Mouse (Mus musculus) C2C12 (cell line): ENCODE measurements around the gene Coasy.

Source experiments
- CTCF ChIP-seq: IDR thresholded peaks from one replicate; pipeline ENCODE4 v1.5.1; 2011; ENCODE audit not compliant: control insufficient read depth, insufficient read depth, insufficient read length
- FOSL1 ChIP-seq: IDR thresholded peaks from one replicate; pipeline ENCODE4 v1.8.0; 2011; ENCODE audit warnings: mild to moderate bottlenecking, low read length; ENCODE audit not compliant: poor library complexity, insufficient read depth, severe bottlenecking
- MAX ChIP-seq: IDR thresholded peaks from one replicate; pipeline ENCODE4 v1.6.1; 2011; ENCODE audit warnings: mild to moderate bottlenecking, control low read depth
- MYOD1 ChIP-seq: IDR thresholded peaks from one replicate; pipeline ENCODE4 v1.6.1; 2011; ENCODE audit warnings: low read depth; ENCODE audit not compliant: control insufficient read depth, insufficient read length
- USF1 ChIP-seq: IDR thresholded peaks from one replicate; pipeline ENCODE4 v1.6.1; 2011; ENCODE audit warnings: low read depth, mild to moderate bottlenecking, control low read depth, moderate library complexity

DNA sequence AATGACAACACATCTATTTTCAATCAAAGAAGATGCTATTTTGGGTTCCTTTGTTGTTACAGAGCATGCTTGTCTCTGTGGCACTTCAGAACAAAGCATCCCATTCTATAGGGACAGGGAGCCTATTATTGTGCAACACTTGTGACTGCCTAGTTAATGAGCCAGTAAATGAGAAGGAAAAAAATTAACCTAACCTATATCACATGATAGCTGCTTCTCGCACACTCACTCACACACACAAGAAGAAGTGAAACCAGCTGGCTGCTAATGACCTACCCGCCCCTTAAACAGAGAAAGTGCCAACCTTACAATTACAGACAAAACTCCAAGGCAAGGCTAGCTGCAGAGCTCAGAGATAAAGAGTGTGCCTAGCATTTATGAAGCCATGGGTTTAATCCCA, 33.2 kb downstream of the Coasy start:
- TF ChIP-seq MAX (no peak), CTCF (no peak), MYOD1 (no peak), USF1 (no peak), FOSL1 (no peak)
